Mouse (Mus musculus) liver, adult 2 months (tissue): ENCODE measurements around the gene Mrpl43.

Experiments
- CTCF ChIP-seq: fragments of 200-500 bp; IDR thresholded peaks from 2 replicates; pipeline ENCODE4 v1.5.1; 2011; ENCODE audit warnings: low read depth, low read length, control low read depth
- POLR2A ChIP-seq: fragments of 200-500 bp; IDR thresholded peaks from 2 replicates; pipeline ENCODE4 v1.6.1; 2011; ENCODE audit warnings: low read length, control low read depth; ENCODE audit not compliant: insufficient read depth; ENCODE audit errors: extremely low read depth

DNA sequence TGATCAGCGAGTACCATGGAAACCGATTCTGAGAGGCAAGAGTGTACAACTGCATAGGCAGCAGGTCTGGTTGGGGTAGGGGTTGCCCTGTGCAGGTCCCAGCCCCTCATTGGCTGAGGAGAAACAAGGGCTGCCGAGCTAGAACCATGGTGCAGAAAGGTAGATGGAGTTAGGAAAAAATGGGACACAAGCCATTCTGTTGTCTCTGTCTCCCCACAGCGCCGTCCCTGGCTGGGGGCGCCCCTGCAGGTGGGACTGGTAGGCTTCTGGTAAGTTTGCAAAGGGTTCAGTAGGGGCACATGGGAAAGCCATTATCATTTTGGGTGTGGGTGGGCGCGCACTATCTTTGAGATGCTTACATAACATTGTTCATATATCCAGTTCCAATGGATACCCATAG lies 47.2 kb upstream of the Mrpl43 start:
- no peak for TF ChIP-seq CTCF
- TF ChIP-seq POLR2A: no peak
